9 mouse cellular contexts compared by ENCODE assay signal in genomic region chr7:27331541-27331851, GRCm38 (mm10). TPM values are rescaled to one million over a fixed set of nuclear protein-coding genes. Genes with fewer than 3 reads are reported as not detected.
DNase-seq lines count a peak whose midpoint lies in the region; ATAC-seq and TF ChIP-seq lines count a peak whose summit lies in the region.
"Had no signal": no experiment of that assay in that cellular context is flagged by ENCODE, and none has a peak within 500 bp of the region (broad histone marks: within the 10 kb centered on the region; RNA-seq: fewer than 3 reads in every experiment).

No protein-coding gene starts in this region.

- H3K4me2 ChIP-seq in limb, embryonic 11.5 days (ENCODE audit: low read depth, severe bottlenecking) = peak overlapping the region; percentile 57; the same call in 1 of the 2 replicates
- H3K4me2 ChIP-seq in neural tube, embryonic 15.5 days = peak overlapping the region; percentile 97

- H3K27ac ChIP-seq in spleen, adult 2 months (ENCODE audit: insufficient read depth, low read length) = peak overlapping the region; percentile 24
- no peak overlapping the region for H3K27ac ChIP-seq in limb, embryonic 11.5 days (replicated peaks; ENCODE audit: low read depth, low read length)
- H3K27ac ChIP-seq in neural tube, embryonic 15.5 days (replicated peaks) = no peak overlapping the region

- H3K27me3 ChIP-seq in spleen, adult 2 months (ENCODE audit: control insufficient read depth, insufficient read depth, low read length) = peaks cover 13% of the 10 kb centered on the region
- H3K27me3 ChIP-seq in limb, embryonic 11.5 days (ENCODE audit: control insufficient read depth, insufficient read depth, low read length) = peaks cover 88% of the 10 kb centered on the region
- H3K27me3 ChIP-seq in neural tube, embryonic 15.5 days (replicated peaks) = peaks cover 98% of the 10 kb centered on the region

- H3K4me1 ChIP-seq in spleen, adult 2 months (ENCODE audit: control insufficient read depth, insufficient read depth, insufficient read length) = peaks cover 27% of the 10 kb centered on the region
- H3K4me1 ChIP-seq in limb, embryonic 11.5 days (ENCODE audit: control insufficient read depth, insufficient read depth, low read length) = peaks cover 23% of the 10 kb centered on the region
- peaks cover 64% of the 10 kb centered on the region for H3K4me1 ChIP-seq in neural tube, embryonic 15.5 days

- no peak for TF ChIP-seq POLR2A in spleen, adult 2 months (IDR thresholded peaks at IDR 0.05; ENCODE audit: low read depth, low read length)

- ATAC-seq in limb, embryonic 11.5 days (ENCODE audit: insufficient number of reproducible peaks, low FRiP score, low TSS enrichment, low read depth) = no peak
- no peak for ATAC-seq in neural tube, embryonic 15.5 days (ENCODE audit: low FRiP score)

- H3K36me3 ChIP-seq in spleen, adult 2 months (ENCODE audit: control insufficient read depth, insufficient read depth, low read length) = no peaks in the 10 kb centered on the region
- H3K36me3 ChIP-seq in limb, embryonic 11.5 days (ENCODE audit: control insufficient read depth, insufficient read depth, low read length) = no peaks in the 10 kb centered on the region
- no peaks in the 10 kb centered on the region for H3K36me3 ChIP-seq in neural tube, embryonic 15.5 days

- peaks cover 4% of the 10 kb centered on the region; the same call in 1 of the 2 replicates for H3K9me3 ChIP-seq in limb, embryonic 11.5 days (ENCODE audit: control insufficient read depth, low read length)
- no peaks in the 10 kb centered on the region for H3K9me3 ChIP-seq in neural tube, embryonic 15.5 days (replicated peaks)

- no peak for TF ChIP-seq CTCF in spleen, adult 2 months (IDR thresholded peaks at IDR 0.05; ENCODE audit: extremely low read depth, insufficient read depth, insufficient read length, insufficient replicate concordance)

- DNase-seq in spleen, adult 2 months (ENCODE audit: low read depth in 1 of 2, low spot score in 2 of 2) = no peak
- DNase-seq in spleen, postnatal 10 days (ENCODE audit: low spot score in 2 of 2) = no peak
- DNase-seq in gastrocnemius, postnatal 14 days = peak; percentile 63
- DNase-seq in limb, embryonic 11.5 days (ENCODE audit: low spot score) = no peak
- DNase-seq in adrenal gland, adult 8-10 months = no peak
- no peak for DNase-seq in left cerebral cortex, adult 8-10 months (ENCODE audit: low spot score in 2 of 2)
- no peak for DNase-seq in retina, embryonic 14.5 days (ENCODE audit: low spot score)

- H3K9ac ChIP-seq in limb, embryonic 11.5 days (ENCODE audit: low read length) = no peak overlapping the region
- H3K9ac ChIP-seq in neural tube, embryonic 15.5 days (replicated peaks) = no peak overlapping the region

- WGBS in spleen, adult 2 months = 6% methylated on average over 8 of the region's 8 CpGs
- WGBS in limb, embryonic 11.5 days = 2% methylated on average over 8 of the region's 8 CpGs
- 3% methylated on average over 8 of the region's 8 CpGs for WGBS in neural tube, embryonic 15.5 days

- H3K4me3 ChIP-seq in spleen, adult 2 months (ENCODE audit: extremely low read depth, insufficient read depth, insufficient read length) = no peak overlapping the region
- no peak overlapping the region for H3K4me3 ChIP-seq in limb, embryonic 11.5 days (ENCODE audit: low read depth, low read length)
- H3K4me3 ChIP-seq in neural tube, embryonic 15.5 days (replicated peaks) = peak overlapping the region; percentile 39

- intact Hi-C loops in gastrocnemius, postnatal 14 days (cut with DNase I; ENCODE audit: low total_unique reads) = no loop called here

RNA-seq across cellular contexts. Expression of gene Ltbp4, which starts 6.0 kb away (rescaled TPM):
- polyA plus RNA-seq in spleen, adult 2 months (2012; rRNA removed) = 157 and 164 TPM in 2 replicates
- total RNA-seq in gastrocnemius, postnatal 14 days (2021) = 100 to 1,000 TPM; 122 to 151 TPM
- 10.8 and 14.0 TPM in 2 replicates for polyA plus RNA-seq in limb, embryonic 11.5 days (2014; fragmentation: Nextera tagmentation; extraction: Ambion mirVana)
- 10.7 and 17.8 TPM in 2 replicates for polyA plus RNA-seq in neural tube, embryonic 15.5 days (2015; fragmentation: Nextera tagmentation; extraction: Ambion mirVana)
- total RNA-seq in adrenal gland, adult 8-10 months (2022) = 100 to 1,000 TPM in 3 of 4 experiments, 10 to 100 TPM in 1; 90.9 to 117 (median 108) TPM
- total RNA-seq in left cerebral cortex, adult 8-10 months (2022) = 10 to 100 TPM; 41.9 to 51.1 (median 44.6) TPM

RNA-seq across cellular contexts. Expression of gene Shkbp1, which starts 24.3 kb away (rescaled TPM):
- 130 and 166 TPM in 2 replicates for polyA plus RNA-seq in spleen, adult 2 months (2012; rRNA removed)
- total RNA-seq in gastrocnemius, postnatal 14 days (2021) = 1 to 10 TPM; 3.5 to 5.3 TPM
- polyA plus RNA-seq in limb, embryonic 11.5 days (2014; fragmentation: Nextera tagmentation; extraction: Ambion mirVana) = 46.5 and 50.9 TPM in 2 replicates
- polyA plus RNA-seq in neural tube, embryonic 15.5 days (2015; fragmentation: Nextera tagmentation; extraction: Ambion mirVana) = 28.9 and 33.4 TPM in 2 replicates
- 10 to 100 TPM; 19.4 to 41.1 (median 29.7) TPM for total RNA-seq in adrenal gland, adult 8-10 months (2022)
- 10 to 100 TPM; 20.7 to 25.9 (median 23.1) TPM for total RNA-seq in left cerebral cortex, adult 8-10 months (2022)

RNA-seq across cellular contexts. Expression of gene Gm20479, which starts 25.7 kb away (rescaled TPM):
- polyA plus RNA-seq in spleen, adult 2 months (2012; rRNA removed) = 0.47 and 0.54 TPM in 2 replicates
- under 1 TPM in 1 of 2 experiments, not detected in 1; 0.90 TPM for total RNA-seq in gastrocnemius, postnatal 14 days (2021)
- polyA plus RNA-seq in limb, embryonic 11.5 days (2014; fragmentation: Nextera tagmentation; extraction: Ambion mirVana) = 0.52 TPM in 1 of 2 replicates, not detected in the other
- polyA plus RNA-seq in neural tube, embryonic 15.5 days (2015; fragmentation: Nextera tagmentation; extraction: Ambion mirVana) = not detected in 2 replicates
- total RNA-seq in adrenal gland, adult 8-10 months (2022) = 1 to 10 TPM in 1 of 4 experiments, not detected in 3; 4.0 TPM
- total RNA-seq in left cerebral cortex, adult 8-10 months (2022) = not detected
- polyA plus RNA-seq: brain, embryonic 14.5 days had no signal
